Mouse (Mus musculus) left cerebral cortex, adult 11 months (tissue): ENCODE results near the gene Ripor2.

Experiments used
- DNase-seq: peaks from one replicate; pipeline ENCODE4 v3.0.0; 2022; ENCODE audit warnings: low spot score

The Ripor2 gene

GRCm38 (mm10) chr13:24584403-24584802 lies 2.4 kb downstream of the Ripor2 start:
- DNase-seq = no peak

DNA sequence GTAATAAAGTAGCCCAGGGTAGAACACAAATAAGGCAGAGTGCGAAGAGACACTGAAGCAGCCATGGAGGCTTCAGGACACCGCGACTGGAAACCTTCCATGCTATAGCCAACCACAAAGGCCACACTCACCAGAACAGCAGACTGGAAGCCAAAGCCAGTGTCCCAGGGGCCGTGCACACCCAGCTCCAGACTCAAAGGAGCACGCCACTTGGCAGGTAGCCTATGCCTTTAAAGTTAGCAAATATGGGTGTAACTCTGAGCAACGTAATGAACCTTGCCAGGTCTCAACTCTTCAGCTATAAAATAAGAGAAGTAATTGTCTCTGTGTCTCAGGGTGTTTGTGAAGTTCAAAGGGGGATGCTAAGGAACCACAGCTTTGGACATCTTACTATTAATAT lies 2.9 kb downstream of the Ripor2 start:
- no peak for DNase-seq

- no peak for DNase-seq
These were observed 3.4 kb downstream of the Ripor2 start for GRCm38 (mm10) chr13:24585369-24585768.

GRCm38 (mm10) chr13:24587192-24587895 lies 5.4 kb downstream of the Ripor2 start:
- DNase-seq = no peak

GRCm38 (mm10) chr13:24588603-24589002 lies 6.6 kb downstream of the Ripor2 start:
- no peak for DNase-seq

DNA sequence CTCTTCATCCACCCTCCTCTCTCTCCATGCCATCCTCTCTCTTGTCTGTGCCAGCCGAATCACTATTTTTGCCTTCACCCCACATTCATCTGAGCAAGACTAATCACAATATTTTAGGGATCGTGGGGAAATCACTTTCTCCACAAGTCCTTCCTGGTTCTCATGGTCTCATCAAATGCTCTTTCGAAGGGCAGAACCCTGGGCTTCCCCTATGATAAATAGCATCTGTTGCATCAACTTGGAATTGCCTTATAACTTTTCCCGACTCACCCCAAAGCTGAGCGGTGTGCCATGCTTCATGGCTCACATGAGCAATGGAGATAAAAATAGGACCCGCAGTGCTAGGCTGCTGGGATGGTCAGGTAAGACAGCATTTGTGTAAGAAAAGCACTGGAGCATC lies 9.7 kb downstream of the Ripor2 start:
- DNase-seq = no peak

GRCm38 (mm10) chr13:24594303-24594702 lies 12.3 kb downstream of the Ripor2 start:
- no peak for DNase-seq

GRCm38 (mm10) chr13:24599631-24600041 lies 17.6 kb downstream of the Ripor2 start:
- DNase-seq = no peak

- DNase-seq = no peak
These were observed 21.0 kb downstream of the Ripor2 start for GRCm38 (mm10) chr13:24602978-24603377.

GRCm38 (mm10) chr13:24603591-24604009 lies 21.6 kb downstream of the Ripor2 start:
- DNase-seq = no peak

DNA sequence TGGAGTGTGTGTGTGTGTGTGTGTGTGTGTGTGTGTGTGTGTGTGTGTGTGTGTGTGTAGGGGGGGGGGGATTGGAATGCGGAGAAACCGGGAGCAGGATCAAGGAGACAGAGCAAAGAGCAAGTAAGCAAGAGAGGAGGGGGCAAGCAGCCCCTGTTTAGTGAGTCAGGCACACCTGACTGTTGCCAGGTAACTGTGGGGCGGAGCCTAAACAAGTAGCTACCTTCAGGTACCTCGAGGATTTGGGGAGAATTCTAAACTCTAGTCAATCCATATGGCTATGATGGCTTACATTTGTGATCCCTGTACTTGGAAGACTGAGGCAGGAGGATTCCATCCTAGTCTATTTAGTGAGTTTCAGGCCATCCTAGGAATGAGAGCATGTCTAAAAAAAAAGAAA lies 22.1 kb downstream of the Ripor2 start:
- DNase-seq = no peak

DNA sequence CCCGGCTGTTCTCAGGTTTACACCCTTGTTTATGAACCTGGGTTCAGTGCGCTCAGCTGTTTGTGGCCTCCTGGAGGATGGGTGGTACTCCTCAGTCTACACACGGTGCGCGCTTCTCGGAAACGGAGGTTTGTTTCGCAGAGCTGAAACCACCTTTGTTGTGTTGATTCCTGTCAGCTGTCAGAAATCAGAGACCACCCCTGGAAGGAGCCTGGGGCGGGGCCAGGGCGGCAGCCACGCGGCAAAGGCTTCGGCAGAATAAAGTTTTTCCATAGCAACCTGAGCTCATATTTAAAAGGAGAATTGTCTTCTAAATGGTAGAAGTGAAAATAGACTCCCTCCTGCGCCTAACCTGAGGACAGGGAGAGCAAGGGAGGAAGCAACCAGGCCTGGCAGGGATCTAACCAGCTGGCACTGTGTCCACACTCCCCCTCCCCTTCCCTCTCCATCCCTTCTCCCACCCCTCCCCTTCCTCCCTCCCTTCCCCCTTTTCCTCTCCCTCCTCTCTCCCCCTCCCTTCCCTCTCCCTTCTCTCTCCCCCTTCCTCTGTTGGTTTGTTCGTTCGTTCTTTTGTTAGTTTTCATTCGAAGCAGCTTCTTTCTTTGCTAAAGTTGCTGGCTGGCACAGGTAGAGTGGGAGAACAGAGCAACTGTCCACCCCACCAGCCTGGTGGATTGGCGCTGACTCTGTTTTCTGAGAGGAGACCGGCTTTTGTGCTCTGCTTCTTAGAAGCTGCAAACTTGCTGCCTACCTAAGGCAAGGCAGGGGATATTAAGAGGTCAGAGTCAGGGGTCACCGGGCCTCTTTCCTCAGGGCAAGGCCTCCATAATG lies 23.0 kb downstream of the Ripor2 start:
- no peak for DNase-seq

- DNase-seq = no peak
These were observed 23.8 kb downstream of the Ripor2 start for GRCm38 (mm10) chr13:24605755-24606154.

- DNase-seq = no peak
These were observed 26.0 kb downstream of the Ripor2 start for GRCm38 (mm10) chr13:24607961-24608360.

- DNase-seq = no peak
These were observed 26.7 kb downstream of the Ripor2 start for GRCm38 (mm10) chr13:24608709-24609108.

- no peak for DNase-seq
These were observed 28.9 kb downstream of the Ripor2 start for GRCm38 (mm10) chr13:24610883-24611282.

GRCm38 (mm10) chr13:24613031-24613430 lies 31.0 kb downstream of the Ripor2 start:
- no peak for DNase-seq

DNA sequence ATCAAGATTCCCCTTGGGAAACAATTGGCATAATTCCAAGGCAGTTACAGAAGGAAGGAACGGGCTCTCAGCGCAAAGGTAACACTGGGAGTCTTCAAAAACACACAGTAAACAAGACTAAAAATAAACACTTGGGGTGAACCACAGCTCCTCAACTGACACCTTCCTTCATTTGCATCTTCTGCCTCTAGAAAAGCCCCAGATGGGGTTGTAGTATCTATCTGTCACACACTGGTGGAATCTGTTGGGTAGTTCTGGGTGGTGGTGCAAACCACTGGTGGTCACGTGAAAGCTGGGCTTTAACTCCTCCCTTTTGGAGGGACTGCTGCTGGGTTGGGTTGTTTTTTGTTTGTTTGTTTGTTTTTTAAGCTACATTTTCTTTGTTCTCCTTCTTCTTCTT lies 31.4 kb downstream of the Ripor2 start:
- DNase-seq = no peak

DNA sequence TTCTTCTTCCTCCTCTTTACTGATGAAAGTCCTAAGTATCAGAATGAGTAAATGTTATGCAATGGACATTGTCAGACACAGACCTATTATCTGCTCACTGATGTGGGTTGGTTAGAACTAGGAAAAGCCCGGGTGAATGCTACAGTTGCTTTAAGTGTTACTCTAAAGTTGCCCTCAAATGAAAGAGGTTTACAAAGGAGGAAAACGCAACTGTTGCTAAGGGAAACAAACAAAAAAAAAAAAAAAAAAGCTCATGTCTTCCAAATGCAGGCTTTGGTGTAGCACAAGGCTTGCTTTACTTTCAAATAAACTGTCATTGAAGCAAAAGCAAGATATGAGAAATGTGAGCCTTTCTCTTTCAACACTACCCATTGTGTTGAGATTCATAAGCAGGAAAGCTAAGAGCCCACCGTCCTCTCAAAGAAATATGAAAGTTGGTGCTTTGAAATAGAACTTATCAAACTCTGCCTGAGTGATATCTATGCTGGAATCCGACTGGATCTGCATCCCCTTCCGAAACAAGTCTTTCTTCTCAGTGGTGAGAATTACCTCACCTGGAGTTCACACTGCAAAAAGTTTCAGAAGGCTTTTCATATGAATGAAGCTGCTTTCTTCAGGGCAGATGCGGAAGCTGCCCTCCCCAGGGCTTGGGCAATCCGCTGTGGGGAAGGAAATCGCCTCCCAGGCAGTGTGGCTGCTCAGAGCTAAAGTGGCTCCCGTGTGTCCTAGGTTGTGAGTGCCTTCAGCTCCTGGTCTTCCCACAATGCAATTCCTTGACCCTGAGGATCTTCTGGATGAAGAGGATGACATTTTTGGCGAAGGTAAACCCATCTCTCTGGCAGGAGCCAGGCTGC lies 32.2 kb downstream of the Ripor2 start:
- no peak for DNase-seq

GRCm38 (mm10) chr13:24615921-24616565 lies 34.1 kb downstream of the Ripor2 start:
- DNase-seq = no peak

DNA sequence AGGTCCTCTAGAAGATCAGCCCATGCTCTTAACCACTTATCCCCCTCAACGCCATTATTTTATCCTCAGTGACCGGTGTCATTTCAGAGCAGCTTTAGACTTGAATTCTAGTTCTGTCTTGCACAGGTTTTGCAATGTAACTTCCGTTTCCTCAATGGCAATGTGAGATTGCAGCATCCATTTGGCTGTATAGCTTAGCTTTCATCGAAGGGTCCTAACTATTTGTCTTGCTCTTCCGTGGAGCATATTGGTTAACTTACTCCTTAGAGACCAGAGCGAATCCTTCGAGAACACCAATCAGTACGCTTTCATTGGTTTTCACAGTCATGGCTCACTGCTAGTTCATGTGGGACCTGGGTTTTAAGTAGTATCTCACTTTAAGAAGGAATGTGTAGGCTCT lies 34.7 kb downstream of the Ripor2 start:
- no peak for DNase-seq
